Comparison of ENCODE assay signal across 8 mouse cellular contexts in the genomic region with DNA sequence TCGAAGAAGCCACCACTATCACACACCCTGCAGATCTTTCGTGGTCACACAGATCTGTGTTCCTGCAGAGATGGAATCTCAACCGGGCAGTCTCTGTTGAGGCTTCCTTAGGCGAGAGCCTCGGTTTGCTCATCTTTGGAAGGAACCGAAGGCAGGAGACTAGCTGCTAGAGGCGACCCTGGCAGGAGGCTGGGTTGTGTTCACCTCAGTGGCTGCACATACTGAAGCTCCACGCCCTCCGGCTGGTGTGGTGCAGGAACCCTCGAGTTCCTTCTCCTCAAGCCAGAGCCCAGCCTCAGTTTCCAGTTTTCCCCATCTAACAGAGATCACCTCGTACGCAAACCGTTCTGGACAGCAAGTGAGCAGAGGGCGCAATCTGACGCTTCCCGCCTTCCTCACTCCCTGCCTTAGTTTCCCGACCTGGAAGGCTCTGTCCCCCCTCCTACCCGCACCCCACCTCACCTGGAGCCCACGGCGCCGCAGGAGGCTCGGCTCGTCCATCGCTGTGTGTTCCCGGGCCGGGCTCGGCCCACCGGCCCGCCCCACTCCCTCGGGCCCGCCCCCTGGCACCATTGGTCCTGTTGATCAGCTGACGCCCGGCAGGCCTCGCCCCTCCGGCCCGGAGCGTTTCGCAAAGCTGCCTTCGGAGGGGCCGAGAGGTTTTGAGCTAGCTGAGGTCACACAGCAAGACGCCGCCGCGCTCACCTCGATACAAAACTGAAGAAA. TPM values are rescaled to one million over a fixed set of nuclear protein-coding genes. Genes with fewer than 3 reads are reported as not detected.
DNase-seq lines count a peak whose midpoint lies in the region; ATAC-seq and TF ChIP-seq lines count a peak whose summit lies in the region.

A gene (minus strand): TSS at position 574 of the 726 bp plus-strand sequence.

- H3K9ac ChIP-seq in ES-E14 (ENCODE audit: insufficient read depth, low read depth, low read length, poor library complexity, severe bottlenecking): peak within 1 kb of the TSS; percentile 34
- peak within 1 kb of the TSS; percentile 37 for H3K9ac ChIP-seq in forebrain, postnatal 0 days

- H3K27ac ChIP-seq in ES-E14 (ENCODE audit: insufficient read depth, low read depth, low read length, poor library complexity, severe bottlenecking): no peak within 1 kb of the TSS
- H3K27ac ChIP-seq in forebrain, postnatal 0 days (ENCODE audit: low read depth, low read length): no peak within 1 kb of the TSS

- peak; percentile 71 for DNase-seq in ES-E14 (ENCODE audit: low read depth, low spot score)
- peak; percentile 84 for DNase-seq in brain, embryonic 14.5 days (ENCODE audit: low read depth)
- peak; percentile 74 for DNase-seq in forebrain, postnatal 0 days
- DNase-seq in layer of hippocampus, postnatal 10 days (ENCODE audit: low spot score in 2 of 2): peak; percentile 78 to 84
- DNase-seq in lung, postnatal 25 days (ENCODE audit: low spot score): peak; percentile 91
- DNase-seq in retina, embryonic 14.5 days (ENCODE audit: low spot score): peak; percentile 84
- DNase-seq in thymus, postnatal 4 days: peak; percentile 88

- ATAC-seq in forebrain, postnatal 0 days: peak; percentile 90
- peak; percentile 79 to 83 for ATAC-seq in hematopoietic stem cell, adult 5-6 weeks (replicated peaks in 1 of 2; ENCODE audit: insufficient read depth in 1 of 2, low FRiP score in 2 of 2, low TSS enrichment in 1 of 2, low read depth in 1 of 2, poor library complexity in 2 of 2, severe bottlenecking in 2 of 2)

- H3K9me3 ChIP-seq in ES-E14 (ENCODE audit: control insufficient read depth, insufficient read depth, low read depth, low read length): no peaks in the 10 kb centered on the region
- no peaks in the 10 kb centered on the region for H3K9me3 ChIP-seq in forebrain, postnatal 0 days (ENCODE audit: low read length)

- no peak for TF ChIP-seq CTCF in brain, embryonic 14.5 days (IDR thresholded peaks at IDR 0.05; ENCODE audit: borderline replicate concordance, extremely low read depth, insufficient read depth, insufficient read length)
- TF ChIP-seq CTCF in forebrain, postnatal 0 days (IDR thresholded peaks at IDR 0.05; ENCODE audit: low read depth): no peak

- peak within 1 kb of the TSS; percentile 73 to 91 for H3K4me3 ChIP-seq in ES-E14 (ENCODE audit: insufficient read depth in 1 of 2, low read depth in 1 of 2, low read length in 2 of 2, poor library complexity in 1 of 2, severe bottlenecking in 1 of 2)
- peak within 1 kb of the TSS; percentile 54 for H3K4me3 ChIP-seq in forebrain, postnatal 0 days (ENCODE audit: low read depth, low read length)

- H3K4me1 ChIP-seq in ES-E14 (ENCODE audit: control insufficient read depth in 2 of 2, insufficient read depth in 2 of 2, low read length in 2 of 2, poor library complexity in 1 of 2): peaks cover 0 to 8% of the 10 kb centered on the region in 2 experiments; a peak in 2 of 4 replicates
- H3K4me1 ChIP-seq in forebrain, postnatal 0 days (ENCODE audit: insufficient read depth): peaks cover 14% of the 10 kb centered on the region; the same call in 1 of the 2 replicates

- 0 out of 2 replicates have a peak, but pooled peaks have one; percentile 11 for TF ChIP-seq POLR2A in brain, embryonic 14.5 days (IDR thresholded peaks at IDR 0.05; ENCODE audit: borderline replicate concordance, extremely low read depth, insufficient read depth, insufficient read length, poor library complexity, severe bottlenecking)

- peaks cover 14% of the 10 kb centered on the region for H3K27me3 ChIP-seq in forebrain, postnatal 0 days (ENCODE audit: insufficient read depth, low read length)

- 4% methylated on average over 44 of the region's 45 CpGs for WGBS in forebrain, postnatal 0 days

- peak within 1 kb of the TSS; percentile 79 for H3K4me2 ChIP-seq in forebrain, postnatal 0 days (ENCODE audit: low read depth)

- in situ Hi-C loops in ES-E14 (cut with MboI; ENCODE audit: low sequenced_read_pairs in 2 of 2, unreplicated experiment in 2 of 2): no loop called here

- no peaks in the 10 kb centered on the region; the same call in 1 of the 2 replicates for H3K36me3 ChIP-seq in ES-E14 (ENCODE audit: control insufficient read depth, insufficient read depth, low read length, poor library complexity, severe bottlenecking)
- no peaks in the 10 kb centered on the region for H3K36me3 ChIP-seq in forebrain, postnatal 0 days (ENCODE audit: insufficient read depth)

TF ChIP-seq in ES-E14, 5 proteins besides CTCF, POLR2A, EP300 and RAD21:
- TF ChIP-seq ZC3H11A (IDR thresholded peaks at IDR 0.05; ENCODE audit: borderline replicate concordance, low read depth, low read length) (no peak), CHD2 (IDR thresholded peaks at IDR 0.05; ENCODE audit: low read depth, low read length) (no peak), ZNF384 (IDR thresholded peaks at IDR 0.05; ENCODE audit: low read depth, low read length) (no peak), MAFK (IDR thresholded peaks at IDR 0.05; ENCODE audit: insufficient read depth, low read depth, low read length) (no peak), HCFC1 (IDR thresholded peaks at IDR 0.05; ENCODE audit: borderline replicate concordance, insufficient read depth, low read length) (no peak)
TF ChIP-seq in ES-E14: peak in this region for 0.

RNA-seq across cellular contexts. Expression of the gene that starts here (rescaled TPM):
- total RNA-seq in ES-E14 (2012; rRNA removed): 7.8 and 11.5 TPM in 2 replicates
- polyA plus RNA-seq in brain, embryonic 14.5 days (2012; rRNA removed): 45.2 and 48.3 TPM in 2 replicates
- 26.2 and 60.0 TPM in 2 replicates for total RNA-seq in forebrain, postnatal 0 days (2014; rRNA removed)
- 20.3 and 25.2 TPM in 2 replicates for polyA plus RNA-seq in forebrain, postnatal 0 days (2015; fragmentation: Nextera tagmentation; extraction: Ambion mirVana)
- total RNA-seq in hematopoietic stem cell, adult 5-6 weeks (2017): 14.4 and 28.0 TPM in 2 replicates
- 100 to 1,000 TPM; 179 to 186 TPM for total RNA-seq in layer of hippocampus, postnatal 10 days (2021)
